Mouse (Mus musculus): ENCODE measurements around the gene Tsc22d1.

DNA sequence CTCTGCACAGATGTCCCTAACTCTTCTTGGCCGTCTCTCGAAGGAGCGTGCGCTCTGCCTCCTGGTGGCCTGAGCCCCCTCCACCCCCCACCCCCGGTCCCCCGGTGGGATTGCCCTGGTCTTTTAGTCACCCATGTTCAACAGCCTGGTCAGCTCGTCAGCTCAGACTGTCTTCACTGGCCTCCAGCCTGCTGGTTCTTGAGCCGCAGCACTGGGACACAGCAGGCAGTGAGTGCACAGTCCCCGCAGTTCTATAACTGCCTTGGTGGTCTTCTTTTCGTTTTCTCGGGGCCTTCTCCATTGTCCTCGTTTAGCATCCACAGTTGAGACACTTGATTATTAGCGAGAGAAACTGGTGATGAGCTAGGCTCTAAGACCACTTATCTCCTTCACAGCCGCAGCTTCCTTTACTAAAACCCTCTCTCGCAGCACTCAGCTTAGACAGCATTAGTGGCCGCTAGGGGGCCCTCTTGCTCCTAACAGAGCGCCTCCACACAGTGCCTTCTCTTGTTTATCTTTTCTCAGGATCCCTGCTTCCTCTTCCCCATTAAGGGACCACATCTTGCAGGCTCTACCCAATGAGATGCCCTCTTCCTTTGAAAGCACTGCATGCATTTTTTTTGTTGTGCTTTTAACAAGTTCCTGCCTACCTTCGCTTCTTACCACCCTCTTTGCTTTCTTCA lies 52.0 kb downstream of the Tsc22d1 start:
- TF ChIP-seq CTCF (IDR thresholded peaks at IDR 0.05), result peak; percentile 76
- no peak for TF ChIP-seq EP300 (IDR thresholded peaks at IDR 0.05; ENCODE audit: insufficient read depth, low read depth, low read length)
